Mouse (Mus musculus): ENCODE results near the gene Npepps. TPM values are rescaled to one million over a fixed set of nuclear protein-coding genes. Genes with fewer than 3 reads are reported as not detected.

The Npepps gene
- total and polyA plus RNA-seq, 2 experiments = 9.1 to 12.2 TPM

- peaks cover 6% of the 10 kb centered on the region for H3K4me1 ChIP-seq (ENCODE audit: control insufficient read depth, insufficient read depth, low read length)
- TF ChIP-seq POLR2A (IDR thresholded peaks at IDR 0.05; ENCODE audit: extremely low read depth, insufficient read depth, low read length) = no peak
- TF ChIP-seq CTCF (IDR thresholded peaks at IDR 0.05; ENCODE audit: low read depth, low read length) = no peak
- DNase-seq (ENCODE audit: extremely low read depth, low read depth, low spot score) = no peak
- H3K27ac ChIP-seq (replicated peaks; ENCODE audit: insufficient read depth, low read depth, low read length) = no peak overlapping the region
- no peaks in the 10 kb centered on the region for H3K79me2 ChIP-seq (ENCODE audit: control insufficient read depth, insufficient read depth, low read length)
- WGBS = 88% methylated on average over 8 of the region's 8 CpGs
- peaks cover 16% of the 10 kb centered on the region; the same call in 1 of the 2 replicates for H3K36me3 ChIP-seq (ENCODE audit: control insufficient read depth, insufficient read depth, low read length)
- no peaks in the 10 kb centered on the region for H3K27me3 ChIP-seq (ENCODE audit: control insufficient read depth, insufficient read depth, low read length)
- no peak overlapping the region for H3K4me3 ChIP-seq (ENCODE audit: insufficient read depth, low read depth, low read length)
- H3K9ac ChIP-seq (ENCODE audit: low read depth, low read length) = no peak overlapping the region
Measured at GRCm38 (mm10) chr11:97207011-97207422, 73.4 kb downstream of the Npepps start.

- DNase-seq (ENCODE audit: extremely low read depth, low read depth, low spot score) = peak; percentile 74
- no peak overlapping the region for H3K9ac ChIP-seq (ENCODE audit: low read depth, low read length)
- no peaks in the 10 kb centered on the region; the same call in 1 of the 2 replicates for H3K4me1 ChIP-seq (ENCODE audit: control insufficient read depth, insufficient read depth, low read length)
- H3K4me3 ChIP-seq (ENCODE audit: insufficient read depth, low read depth, low read length) = no peak overlapping the region
- no peaks in the 10 kb centered on the region for H3K36me3 ChIP-seq (ENCODE audit: control insufficient read depth, insufficient read depth, low read length)
- H3K27ac ChIP-seq (replicated peaks; ENCODE audit: insufficient read depth, low read depth, low read length) = no peak overlapping the region
- 16% methylated on average over 6 of the region's 6 CpGs for WGBS
- TF ChIP-seq POLR2A (IDR thresholded peaks at IDR 0.05; ENCODE audit: extremely low read depth, insufficient read depth, low read length) (no peak), CTCF (IDR thresholded peaks at IDR 0.05; ENCODE audit: low read depth, low read length) (no peak)
- no peaks in the 10 kb centered on the region for H3K79me2 ChIP-seq (ENCODE audit: control insufficient read depth, insufficient read depth, low read length)
- no peaks in the 10 kb centered on the region for H3K27me3 ChIP-seq (ENCODE audit: control insufficient read depth, insufficient read depth, low read length)
Measured at GRCm38 (mm10) chr11:97199519-97199918, 80.9 kb downstream of the Npepps start.

GRCm38 (mm10) chr11:97198601-97199000 is 81.8 kb downstream of the Npepps start:
- H3K36me3 ChIP-seq (ENCODE audit: control insufficient read depth, insufficient read depth, low read length) = no peaks in the 10 kb centered on the region
- TF ChIP-seq CTCF (IDR thresholded peaks at IDR 0.05; ENCODE audit: low read depth, low read length) (peak; percentile 83), POLR2A (IDR thresholded peaks at IDR 0.05; ENCODE audit: extremely low read depth, insufficient read depth, low read length) (no peak)
- H3K79me2 ChIP-seq (ENCODE audit: control insufficient read depth, insufficient read depth, low read length) = no peaks in the 10 kb centered on the region
- H3K9ac ChIP-seq (ENCODE audit: low read depth, low read length) = no peak overlapping the region
- DNase-seq (ENCODE audit: extremely low read depth, low read depth, low spot score) = no peak
- no peak overlapping the region for H3K27ac ChIP-seq (replicated peaks; ENCODE audit: insufficient read depth, low read depth, low read length)
- no peaks in the 10 kb centered on the region; the same call in 1 of the 2 replicates for H3K4me1 ChIP-seq (ENCODE audit: control insufficient read depth, insufficient read depth, low read length)
- WGBS = 38% methylated on average over 5 of the region's 5 CpGs
- no peaks in the 10 kb centered on the region for H3K27me3 ChIP-seq (ENCODE audit: control insufficient read depth, insufficient read depth, low read length)
- no peak overlapping the region for H3K4me3 ChIP-seq (ENCODE audit: insufficient read depth, low read depth, low read length)

- H3K79me2 ChIP-seq (ENCODE audit: control insufficient read depth, insufficient read depth, low read length) = no peaks in the 10 kb centered on the region
- DNase-seq (ENCODE audit: extremely low read depth, low read depth, low spot score) = no peak
- H3K4me1 ChIP-seq (ENCODE audit: control insufficient read depth, insufficient read depth, low read length) = no peaks in the 10 kb centered on the region; the same call in 1 of the 2 replicates
- no peak overlapping the region for H3K9ac ChIP-seq (ENCODE audit: low read depth, low read length)
- no peak overlapping the region for H3K27ac ChIP-seq (replicated peaks; ENCODE audit: insufficient read depth, low read depth, low read length)
- H3K36me3 ChIP-seq (ENCODE audit: control insufficient read depth, insufficient read depth, low read length) = no peaks in the 10 kb centered on the region
- 86% methylated on average over 8 of the region's 8 CpGs for WGBS
- H3K4me3 ChIP-seq (ENCODE audit: insufficient read depth, low read depth, low read length) = no peak overlapping the region
- no peaks in the 10 kb centered on the region for H3K27me3 ChIP-seq (ENCODE audit: control insufficient read depth, insufficient read depth, low read length)
- TF ChIP-seq CTCF (IDR thresholded peaks at IDR 0.05; ENCODE audit: low read depth, low read length) (no peak), POLR2A (IDR thresholded peaks at IDR 0.05; ENCODE audit: extremely low read depth, insufficient read depth, low read length) (no peak)
Measured at GRCm38 (mm10) chr11:97197021-97197420, 83.4 kb downstream of the Npepps start.

- no peak for TF ChIP-seq POLR2A (IDR thresholded peaks at IDR 0.05; ENCODE audit: extremely low read depth, insufficient read depth, low read length)
- TF ChIP-seq CTCF (IDR thresholded peaks at IDR 0.05; ENCODE audit: low read depth, low read length) = no peak
- H3K4me3 ChIP-seq (ENCODE audit: insufficient read depth, low read depth, low read length) = no peak overlapping the region
- H3K36me3 ChIP-seq (ENCODE audit: control insufficient read depth, insufficient read depth, low read length) = no peaks in the 10 kb centered on the region
- H3K9ac ChIP-seq (ENCODE audit: low read depth, low read length) = no peak overlapping the region
- no peak for DNase-seq (ENCODE audit: extremely low read depth, low read depth, low spot score)
- H3K79me2 ChIP-seq (ENCODE audit: control insufficient read depth, insufficient read depth, low read length) = no peaks in the 10 kb centered on the region
- 86% methylated on average over 12 of the region's 12 CpGs for WGBS
- H3K27ac ChIP-seq (replicated peaks; ENCODE audit: insufficient read depth, low read depth, low read length) = no peak overlapping the region
- no peaks in the 10 kb centered on the region; the same call in 1 of the 2 replicates for H3K4me1 ChIP-seq (ENCODE audit: control insufficient read depth, insufficient read depth, low read length)
- H3K27me3 ChIP-seq (ENCODE audit: control insufficient read depth, insufficient read depth, low read length) = no peaks in the 10 kb centered on the region
Measured at GRCm38 (mm10) chr11:97196541-97196940, 83.9 kb downstream of the Npepps start.

GRCm38 (mm10) chr11:97192621-97192951 is 87.9 kb downstream of the Npepps start:
- DNase-seq (ENCODE audit: extremely low read depth, low read depth, low spot score) = no peak
- no peaks in the 10 kb centered on the region for H3K36me3 ChIP-seq (ENCODE audit: control insufficient read depth, insufficient read depth, low read length)
- TF ChIP-seq CTCF (IDR thresholded peaks at IDR 0.05; ENCODE audit: low read depth, low read length) (no peak), POLR2A (IDR thresholded peaks at IDR 0.05; ENCODE audit: extremely low read depth, insufficient read depth, low read length) (no peak)
- no peaks in the 10 kb centered on the region for H3K79me2 ChIP-seq (ENCODE audit: control insufficient read depth, insufficient read depth, low read length)
- no peaks in the 10 kb centered on the region for H3K27me3 ChIP-seq (ENCODE audit: control insufficient read depth, insufficient read depth, low read length)
- no peak overlapping the region for H3K27ac ChIP-seq (replicated peaks; ENCODE audit: insufficient read depth, low read depth, low read length)
- H3K9ac ChIP-seq (ENCODE audit: low read depth, low read length) = no peak overlapping the region
- no peaks in the 10 kb centered on the region for H3K4me1 ChIP-seq (ENCODE audit: control insufficient read depth, insufficient read depth, low read length)
- no peak overlapping the region for H3K4me3 ChIP-seq (ENCODE audit: insufficient read depth, low read depth, low read length)

Measured in liver, adult 2 months (tissue).